Mouse (Mus musculus): Measurements from ENCODE around the gene Ccdc18. TPM values are rescaled to one million over a fixed set of nuclear protein-coding genes. Genes with fewer than 3 reads are reported as not detected.
A peak's percentile ranks its signal among the peaks of the same experiment; 100 is the strongest.

The Ccdc18 gene
- total and polyA plus RNA-seq, 2 experiments: 0.06 to 0.18 TPM

DNA sequence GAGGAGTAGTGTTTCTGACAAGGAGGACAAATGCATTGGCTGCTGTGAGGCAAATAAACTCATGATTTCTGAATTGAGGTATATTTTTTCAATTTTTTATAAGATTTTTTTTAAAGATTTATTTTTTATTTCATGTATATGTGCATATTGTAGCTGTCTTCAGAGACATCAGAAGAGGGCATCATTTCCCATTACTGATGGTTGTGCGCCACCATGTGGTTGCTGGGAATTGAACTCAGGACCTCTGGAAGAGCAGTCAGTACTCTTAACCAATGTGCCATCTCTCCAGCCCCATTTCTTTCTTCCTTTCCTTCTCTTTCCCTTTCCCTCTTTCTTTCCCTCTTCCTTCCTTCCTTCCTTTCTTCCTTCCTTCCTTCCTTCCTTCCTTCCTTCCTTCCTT, 31.0 kb downstream of the Ccdc18 start:
- Histone ChIP-seq H3K4me1 (ENCODE audit: control insufficient read depth, insufficient read depth, low read length) (no peaks in the 10 kb centered on the region), H3K79me2 (ENCODE audit: control insufficient read depth, insufficient read depth, low read length) (no peaks in the 10 kb centered on the region), H3K9ac (ENCODE audit: low read depth, low read length) (no peak overlapping the region), H3K4me3 (ENCODE audit: insufficient read depth, low read depth, low read length) (no peak overlapping the region), H3K36me3 (ENCODE audit: control insufficient read depth, insufficient read depth, low read length) (no peaks in the 10 kb centered on the region), H3K27me3 (ENCODE audit: control insufficient read depth, insufficient read depth, low read length) (no peaks in the 10 kb centered on the region), H3K27ac (replicated peaks; ENCODE audit: insufficient read depth, low read depth, low read length) (no peak overlapping the region)
- TF ChIP-seq CTCF (IDR thresholded peaks at IDR 0.05; ENCODE audit: low read depth, low read length): peak; percentile 51
- TF ChIP-seq POLR2A (IDR thresholded peaks at IDR 0.05; ENCODE audit: extremely low read depth, insufficient read depth, low read length): no peak
- 55% methylated on average over 1 of the region's 1 CpGs for WGBS
- DNase-seq (ENCODE audit: extremely low read depth, low read depth, low spot score): peak; percentile 13

DNA sequence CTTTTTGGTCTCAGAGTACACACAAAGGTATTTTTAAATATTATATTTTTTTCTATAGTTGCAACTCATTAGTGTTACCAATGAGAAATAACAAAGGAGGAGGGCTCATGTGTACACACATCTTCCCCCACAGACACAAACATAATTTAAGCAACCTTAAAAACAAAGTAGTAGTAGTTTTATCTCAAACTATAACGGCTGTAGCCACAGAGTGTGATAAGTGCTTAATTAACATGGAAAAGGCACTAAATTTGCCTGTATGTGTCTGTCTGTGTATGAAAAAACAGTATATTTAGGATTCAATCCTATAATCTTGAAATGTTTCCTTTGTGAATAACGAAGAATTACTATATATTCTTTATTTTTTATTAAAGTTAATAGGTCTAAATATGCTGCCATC, 51.4 kb downstream of the Ccdc18 start:
- no peak overlapping the region for H3K27ac ChIP-seq (replicated peaks; ENCODE audit: insufficient read depth, low read depth, low read length)
- no peaks in the 10 kb centered on the region for H3K79me2 ChIP-seq (ENCODE audit: control insufficient read depth, insufficient read depth, low read length)
- H3K4me1 ChIP-seq (ENCODE audit: control insufficient read depth, insufficient read depth, low read length): no peaks in the 10 kb centered on the region
- H3K9ac ChIP-seq (ENCODE audit: low read depth, low read length): no peak overlapping the region
- 87% methylated on average over 2 of the region's 2 CpGs for WGBS
- H3K27me3 ChIP-seq (ENCODE audit: control insufficient read depth, insufficient read depth, low read length): no peaks in the 10 kb centered on the region
- no peaks in the 10 kb centered on the region for H3K36me3 ChIP-seq (ENCODE audit: control insufficient read depth, insufficient read depth, low read length)
- TF ChIP-seq CTCF (IDR thresholded peaks at IDR 0.05; ENCODE audit: low read depth, low read length) (no peak), POLR2A (IDR thresholded peaks at IDR 0.05; ENCODE audit: extremely low read depth, insufficient read depth, low read length) (no peak)
- no peak overlapping the region for H3K4me3 ChIP-seq (ENCODE audit: insufficient read depth, low read depth, low read length)
- DNase-seq (ENCODE audit: extremely low read depth, low read depth, low spot score): no peak

DNA sequence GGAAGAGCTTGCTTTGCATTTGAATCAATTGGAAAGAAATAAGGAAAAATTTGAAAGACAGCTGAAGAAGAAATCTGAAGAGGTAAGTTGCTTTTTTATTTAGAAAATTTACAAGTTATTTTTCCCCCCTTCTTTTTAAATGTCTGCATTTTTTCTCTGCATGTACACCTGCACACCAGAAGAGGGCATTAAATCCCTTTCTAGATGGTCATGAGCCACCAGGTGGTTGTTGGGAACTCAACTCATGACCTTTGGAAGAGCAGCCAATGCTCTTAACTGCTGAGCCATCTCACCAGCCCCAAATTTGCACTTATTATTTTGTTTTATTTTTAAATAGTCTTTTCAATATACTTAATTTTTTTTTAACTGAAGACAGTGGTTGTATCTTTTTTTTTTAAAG, 56.3 kb downstream of the Ccdc18 start:
- DNase-seq (ENCODE audit: extremely low read depth, low read depth, low spot score): peak; percentile 28
- no peak for TF ChIP-seq CTCF (IDR thresholded peaks at IDR 0.05; ENCODE audit: low read depth, low read length)
- no peak for TF ChIP-seq POLR2A (IDR thresholded peaks at IDR 0.05; ENCODE audit: extremely low read depth, insufficient read depth, low read length)

DNA sequence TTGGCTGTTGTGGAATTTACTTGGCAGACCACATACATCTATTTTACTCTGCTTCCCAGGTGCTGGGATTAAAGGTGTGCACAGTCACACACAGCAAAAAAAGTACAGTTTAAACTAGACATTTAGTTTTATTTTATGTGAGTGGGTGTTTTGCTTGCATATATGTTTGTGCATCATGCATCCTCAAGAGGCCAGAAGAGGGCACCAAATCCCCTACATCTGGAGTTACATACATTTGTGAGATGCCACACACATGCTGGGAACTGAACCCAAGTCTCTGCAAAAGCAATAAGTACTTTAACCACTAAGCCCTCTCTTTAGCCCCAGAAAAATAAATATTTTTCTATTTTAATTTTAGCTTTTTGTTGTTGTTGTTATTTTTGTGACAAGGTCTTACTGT, 73.3 kb downstream of the Ccdc18 start:
- DNase-seq (ENCODE audit: extremely low read depth, low read depth, low spot score): peak; percentile 17
- Histone ChIP-seq H3K27me3 (ENCODE audit: control insufficient read depth, insufficient read depth, low read length) (no peaks in the 10 kb centered on the region), H3K4me3 (ENCODE audit: insufficient read depth, low read depth, low read length) (no peak overlapping the region), H3K9ac (ENCODE audit: low read depth, low read length) (no peak overlapping the region), H3K27ac (replicated peaks; ENCODE audit: insufficient read depth, low read depth, low read length) (no peak overlapping the region), H3K79me2 (ENCODE audit: control insufficient read depth, insufficient read depth, low read length) (no peaks in the 10 kb centered on the region), H3K4me1 (ENCODE audit: control insufficient read depth, insufficient read depth, low read length) (no peaks in the 10 kb centered on the region), H3K36me3 (ENCODE audit: control insufficient read depth, insufficient read depth, low read length) (no peaks in the 10 kb centered on the region)
- TF ChIP-seq POLR2A (IDR thresholded peaks at IDR 0.05; ENCODE audit: extremely low read depth, insufficient read depth, low read length): no peak
- peak; percentile 27; the same call in 1 of the 2 replicates for TF ChIP-seq CTCF (IDR thresholded peaks at IDR 0.05; ENCODE audit: low read depth, low read length)

More for the DNA sequence above, 56.3 kb downstream of the Ccdc18 start:
- H3K79me2 ChIP-seq (ENCODE audit: control insufficient read depth, insufficient read depth, low read length): no peaks in the 10 kb centered on the region
- H3K4me1 ChIP-seq (ENCODE audit: control insufficient read depth, insufficient read depth, low read length): no peaks in the 10 kb centered on the region
- no peak overlapping the region for H3K9ac ChIP-seq (ENCODE audit: low read depth, low read length)
- H3K27me3 ChIP-seq (ENCODE audit: control insufficient read depth, insufficient read depth, low read length): no peaks in the 10 kb centered on the region
- H3K4me3 ChIP-seq (ENCODE audit: insufficient read depth, low read depth, low read length): no peak overlapping the region
- no peaks in the 10 kb centered on the region for H3K36me3 ChIP-seq (ENCODE audit: control insufficient read depth, insufficient read depth, low read length)
- no peak overlapping the region for H3K27ac ChIP-seq (replicated peaks; ENCODE audit: insufficient read depth, low read depth, low read length)

DNA sequence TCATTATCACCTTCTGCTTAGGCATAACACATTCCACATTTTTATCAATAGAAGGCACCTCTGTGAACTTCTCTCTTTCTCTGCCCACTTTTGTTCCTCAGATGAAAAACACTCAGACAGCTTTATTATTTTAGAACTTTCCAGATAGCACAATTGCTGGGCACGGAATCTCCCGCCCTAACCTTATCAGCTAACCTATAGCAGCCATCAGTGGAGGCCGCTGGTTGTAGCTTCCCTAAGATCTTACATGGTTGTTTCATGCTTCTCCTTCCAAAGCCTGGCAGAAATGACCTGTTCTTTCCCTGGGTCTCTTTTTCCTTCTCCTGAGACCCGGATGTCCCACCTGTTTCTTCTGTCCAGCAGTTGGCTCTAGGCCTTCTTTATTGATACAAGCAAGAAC, 78.8 kb downstream of the Ccdc18 start:
- Histone ChIP-seq H3K36me3 (ENCODE audit: control insufficient read depth, insufficient read depth, low read length) (no peaks in the 10 kb centered on the region), H3K79me2 (ENCODE audit: control insufficient read depth, insufficient read depth, low read length) (no peaks in the 10 kb centered on the region), H3K4me3 (ENCODE audit: insufficient read depth, low read depth, low read length) (no peak overlapping the region), H3K9ac (ENCODE audit: low read depth, low read length) (no peak overlapping the region), H3K4me1 (ENCODE audit: control insufficient read depth, insufficient read depth, low read length) (no peaks in the 10 kb centered on the region), H3K27ac (replicated peaks; ENCODE audit: insufficient read depth, low read depth, low read length) (no peak overlapping the region), H3K27me3 (ENCODE audit: control insufficient read depth, insufficient read depth, low read length) (no peaks in the 10 kb centered on the region)
- WGBS: 91% methylated on average over 4 of the region's 4 CpGs
- TF ChIP-seq POLR2A (IDR thresholded peaks at IDR 0.05; ENCODE audit: extremely low read depth, insufficient read depth, low read length) (no peak), CTCF (IDR thresholded peaks at IDR 0.05; ENCODE audit: low read depth, low read length) (no peak)
- no peak for DNase-seq (ENCODE audit: extremely low read depth, low read depth, low spot score)

DNA sequence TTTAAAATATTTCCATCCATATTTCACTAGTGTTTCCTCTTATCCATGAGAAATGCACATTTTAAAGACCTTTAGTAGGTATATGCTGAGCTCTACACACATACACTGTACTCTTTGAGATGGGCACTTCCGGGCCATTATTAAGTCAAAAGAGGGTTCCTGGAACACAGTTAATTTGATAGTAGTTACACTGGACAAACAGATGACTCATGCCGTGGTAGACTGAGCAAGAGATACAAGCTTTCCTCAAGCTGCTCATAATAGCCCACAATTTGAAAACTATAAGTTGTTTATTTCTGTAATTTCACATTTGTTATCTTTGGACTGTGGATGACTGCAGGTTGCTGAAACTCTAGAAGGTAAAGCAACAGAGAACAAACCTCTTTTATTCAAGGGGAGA, 82.3 kb downstream of the Ccdc18 start:
- WGBS: 89% methylated on average over 2 of the region's 2 CpGs
- H3K36me3 ChIP-seq (ENCODE audit: control insufficient read depth, insufficient read depth, low read length): no peaks in the 10 kb centered on the region
- H3K4me1 ChIP-seq (ENCODE audit: control insufficient read depth, insufficient read depth, low read length): no peaks in the 10 kb centered on the region
- TF ChIP-seq CTCF (IDR thresholded peaks at IDR 0.05; ENCODE audit: low read depth, low read length) (no peak), POLR2A (IDR thresholded peaks at IDR 0.05; ENCODE audit: extremely low read depth, insufficient read depth, low read length) (no peak)
- no peak overlapping the region for H3K27ac ChIP-seq (replicated peaks; ENCODE audit: insufficient read depth, low read depth, low read length)
- H3K27me3 ChIP-seq (ENCODE audit: control insufficient read depth, insufficient read depth, low read length): no peaks in the 10 kb centered on the region
- DNase-seq (ENCODE audit: extremely low read depth, low read depth, low spot score): no peak
- H3K9ac ChIP-seq (ENCODE audit: low read depth, low read length): no peak overlapping the region
- no peak overlapping the region for H3K4me3 ChIP-seq (ENCODE audit: insufficient read depth, low read depth, low read length)
- H3K79me2 ChIP-seq (ENCODE audit: control insufficient read depth, insufficient read depth, low read length): no peaks in the 10 kb centered on the region

Measured in liver, adult 2 months (tissue).